Mouse (Mus musculus) adrenal gland (tissue): ENCODE data around the gene Tmem30c.

Experiments used
- intact Hi-C: fragments of 180-260 bp; cut with DNase I; formaldehyde crosslinking; loops from one replicate; pipeline ENCODE4 v1.15.1; 2025
- long read RNA-seq, 2 experiments: library from polyadenylated mRNA; unstranded; transcript quantifications; one replicate each; pipeline ENCODE4 v2.0.0; 2020; ENCODE audit warnings: borderline replicate concordance in 1 of 2; ENCODE audit not compliant: insufficient replicate concordance in 1 of 2

The Tmem30c gene
- long read RNA-seq, experiment 1: 0 reads
- long read RNA-seq, experiment 2: 0 reads

- intact Hi-C loops: no loop called here
Observed at GRCm38 (mm10) chr16:57292765-57293164, at the start of gene Tmem30c. Tmem30c (minus strand) TSS chr16:57292865.

- intact Hi-C loops: no loop called here
Observed at GRCm38 (mm10) chr16:57340613-57340898, 47.9 kb upstream of the Tmem30c start.

GRCm38 (mm10) chr16:57339765-57340612 lies 47.3 kb upstream of the Tmem30c start:
- intact Hi-C loops: no loop called here

- intact Hi-C loops: no loop called here
Observed at GRCm38 (mm10) chr16:57336770-57337423, 44.2 kb upstream of the Tmem30c start.

GRCm38 (mm10) chr16:57332301-57332700 lies 39.6 kb upstream of the Tmem30c start:
- intact Hi-C loops: no loop called here

- intact Hi-C loops: no loop called here
Observed at GRCm38 (mm10) chr16:57330111-57330510, 37.4 kb upstream of the Tmem30c start.

GRCm38 (mm10) chr16:57329028-57329427 lies 36.4 kb upstream of the Tmem30c start:
- intact Hi-C loops: no loop called here

GRCm38 (mm10) chr16:57326996-57327395 lies 34.3 kb upstream of the Tmem30c start:
- intact Hi-C loops: no loop called here

- intact Hi-C loops: no loop called here
Observed at GRCm38 (mm10) chr16:57319284-57320124, 26.8 kb upstream of the Tmem30c start.

- intact Hi-C loops: no loop called here
Observed at GRCm38 (mm10) chr16:57318637-57319125, 26.0 kb upstream of the Tmem30c start.

GRCm38 (mm10) chr16:57317882-57318636 lies 25.4 kb upstream of the Tmem30c start:
- intact Hi-C loops: no loop called here

GRCm38 (mm10) chr16:57317127-57317526 lies 24.5 kb upstream of the Tmem30c start:
- intact Hi-C loops: no loop called here

GRCm38 (mm10) chr16:57315026-57315425 lies 22.4 kb upstream of the Tmem30c start:
- intact Hi-C loops: no loop called here

GRCm38 (mm10) chr16:57314236-57314635 lies 21.6 kb upstream of the Tmem30c start:
- intact Hi-C loops: no loop called here

- intact Hi-C loops: no loop called here
Observed at GRCm38 (mm10) chr16:57313487-57313886, 20.8 kb upstream of the Tmem30c start.

GRCm38 (mm10) chr16:57312130-57312529 lies 19.5 kb upstream of the Tmem30c start:
- intact Hi-C loops: no loop called here

- intact Hi-C loops: no loop called here
Observed at GRCm38 (mm10) chr16:57305463-57305862, 12.8 kb upstream of the Tmem30c start.

- intact Hi-C loops: no loop called here
Observed at GRCm38 (mm10) chr16:57303716-57304115, 11.1 kb upstream of the Tmem30c start.

GRCm38 (mm10) chr16:57302792-57303698 lies 10.4 kb upstream of the Tmem30c start:
- intact Hi-C loops: no loop called here
